Mouse (Mus musculus) heart, postnatal 0 days (tissue): Measurements from ENCODE around the gene Atxn7l1. TPM values are rescaled to one million over a fixed set of nuclear protein-coding genes. Genes with fewer than 3 reads are reported as not detected.

Source experiments
- ATAC-seq: fragments of 200-750 bp; cut with Nextera tagmentation; 2 replicates; pipeline ENCODE4 v1.8.0; 2017; ENCODE audit warnings: low read depth, moderate number of reproducible peaks, moderate library complexity; ENCODE audit not compliant: insufficient read depth
- DNase-seq: peaks from one replicate; pipeline ENCODE4 v3.0.0-alpha.2; 2016; ENCODE audit warnings: low spot score
- H3K27ac ChIP-seq: fragments of 300-500 bp; sonication (generic); 2 replicates; pipeline ENCODE4 v1.5.1; 2014; ENCODE audit warnings: low read depth, mild to moderate bottlenecking
- H3K27me3 ChIP-seq: fragments of 300-500 bp; sonication (generic); 2 replicates; pipeline ENCODE4 v1.6.1; 2014; ENCODE audit warnings: low read length, mixed read lengths; ENCODE audit not compliant: control insufficient read depth, insufficient read depth
- H3K36me3 ChIP-seq: fragments of 300-500 bp; sonication (generic); replicated peaks from 2 replicates; pipeline ENCODE4 v1.6.1; 2014; ENCODE audit warnings: low read length, mixed read lengths; ENCODE audit not compliant: control insufficient read depth, insufficient read depth
- H3K4me1 ChIP-seq: fragments of 300-500 bp; sonication (generic); 2 replicates; pipeline ENCODE4 v1.6.1; 2014; ENCODE audit warnings: antibody characterized with exemption; ENCODE audit not compliant: control insufficient read depth, insufficient read depth
- H3K4me2 ChIP-seq: fragments of 300-500 bp; sonication (generic); 2 replicates; pipeline ENCODE4 v1.6.1; 2014; ENCODE audit warnings: low read depth, mild to moderate bottlenecking, low read length, moderate library complexity
- H3K4me3 ChIP-seq: fragments of 300-500 bp; sonication (generic); 2 replicates; pipeline ENCODE4 v1.5.1; 2014; ENCODE audit warnings: low read depth, low read length
- H3K9ac ChIP-seq: fragments of 300-500 bp; sonication (generic); replicated peaks from 2 replicates; pipeline ENCODE4 v1.6.1; 2014; ENCODE audit warnings: low read depth, low read length, mixed read lengths
- H3K9me3 ChIP-seq: fragments of 300-500 bp; sonication (generic); replicated peaks from 2 replicates; pipeline ENCODE4 v1.6.1; 2016; ENCODE audit warnings: low read length; ENCODE audit not compliant: control insufficient read depth
- CTCF ChIP-seq: IDR thresholded peaks from 2 replicates; pipeline ENCODE4 v1.5.1; 2016; ENCODE audit warnings: antibody characterized with exemption, control low read depth, low read depth
- EP300 ChIP-seq: IDR thresholded peaks from 2 replicates; pipeline ENCODE4 v1.6.1; 2016; ENCODE audit warnings: antibody characterized with exemption, low read depth
- WGBS: fragments of 180-500 bp; shearing (Covaris S2); extraction: QIAGEN DNeasy Blood & Tissue Kit; methylation state at CpG from one replicate; pipeline ENCODE4 v1.1.7; 2014; 5-methylcytosine and 5-hydroxymethylcytosine counted together
- polyA plus RNA-seq: library from polyadenylated mRNA; unstranded; fragments of >200 nt; fragmentation: Nextera tagmentation; extraction: Ambion mirVana; gene quantifications from 2 replicates; pipeline ENCODE4 v1.2.1, GENCODE M21; 2015
- total RNA-seq: library from RNA; depleted of rRNA; stranded (reverse); fragments of >200 nt; gene quantifications from 2 replicates; pipeline ENCODE4 v1.2.3, GENCODE M21; 2014; ENCODE audit warnings: low replicate concordance

Gene Atxn7l1
- total and polyA plus RNA-seq, 2 experiments from 2014 or later = 4.5 to 11.1 TPM

DNA sequence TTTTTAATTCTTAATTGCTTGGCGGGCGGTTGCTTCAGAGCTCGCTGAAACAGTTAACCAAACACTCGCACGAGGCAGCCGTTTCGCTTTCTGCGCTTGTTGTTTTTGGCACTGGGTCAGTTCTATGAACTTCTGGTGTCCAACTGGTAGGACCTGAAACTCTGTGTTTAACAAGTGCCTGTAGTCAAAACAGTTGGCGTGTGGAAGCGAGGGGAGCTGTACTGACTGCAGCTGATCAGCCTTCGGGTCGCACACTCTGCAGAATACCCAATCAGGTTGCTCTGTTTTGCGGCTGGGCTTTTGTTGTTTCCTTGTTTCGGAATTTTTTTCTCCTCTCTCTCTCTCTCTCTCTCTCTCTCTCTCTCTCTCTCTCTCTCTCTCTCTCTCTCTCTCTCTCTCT is 154.6 kb downstream of the Atxn7l1 start:
- peak overlapping the region; percentile 73 for H3K4me3 ChIP-seq
- H3K9ac ChIP-seq = peak overlapping the region; percentile 65
- no peaks in the 10 kb centered on the region for H3K36me3 ChIP-seq
- DNase-seq (peak; percentile 87), ATAC-seq (peak; percentile 85; the same call in 1 of the 2 replicates)
- no peaks in the 10 kb centered on the region for H3K9me3 ChIP-seq
- TF ChIP-seq EP300 = no peak
- TF ChIP-seq CTCF = no peak
- peaks cover 5% of the 10 kb centered on the region; the same call in 1 of the 2 replicates for H3K4me1 ChIP-seq
- peak overlapping the region; percentile 79 for H3K4me2 ChIP-seq
- H3K27me3 ChIP-seq = no peaks in the 10 kb centered on the region
- WGBS = under 1% methylated on average over 14 of the region's 14 CpGs
- H3K27ac ChIP-seq = peak overlapping the region; percentile 85

DNA sequence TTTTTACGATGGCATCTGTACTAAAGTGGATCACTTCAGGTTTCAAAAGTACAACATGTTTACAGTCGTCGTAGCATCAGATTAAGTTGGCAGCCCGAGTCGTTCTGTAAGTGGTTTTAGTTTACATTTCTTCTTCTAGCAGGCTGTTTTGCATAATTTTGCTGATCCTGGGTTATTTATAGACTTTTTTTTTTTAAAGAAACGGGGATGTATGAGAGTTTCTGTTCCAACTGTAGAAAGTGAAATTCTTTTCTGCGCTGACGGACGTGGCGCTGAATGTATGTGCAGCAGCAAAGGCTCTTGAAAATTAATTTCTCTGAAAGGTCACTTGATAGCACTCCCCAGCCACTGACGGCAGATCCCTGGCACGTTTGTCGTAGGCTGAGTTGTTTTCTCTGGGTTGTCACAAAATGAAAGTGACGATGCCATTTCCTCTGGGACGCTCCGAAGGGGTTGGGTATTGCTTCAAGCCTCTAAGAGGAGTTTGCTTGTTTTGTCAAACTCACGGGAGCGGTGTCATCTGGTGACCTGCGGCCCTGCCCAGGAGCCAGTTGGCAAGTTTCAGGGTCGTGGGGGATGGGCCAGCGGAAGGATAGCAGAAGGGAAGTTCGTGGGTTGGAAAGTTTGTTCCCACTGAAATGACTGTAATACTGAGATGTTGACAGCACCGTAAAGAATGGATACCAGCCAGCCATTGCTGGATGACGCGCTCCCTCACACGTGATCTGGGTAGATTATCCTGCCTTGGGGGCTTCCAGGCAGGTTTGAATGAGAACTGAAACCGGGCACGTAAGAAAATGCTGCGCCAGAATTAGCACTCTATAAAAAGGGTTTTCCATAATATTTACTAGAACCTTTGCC is 155.3 kb downstream of the Atxn7l1 start:
- DNase-seq (peak; percentile 67), ATAC-seq (peak; percentile 66)
- Histone ChIP-seq H3K27me3 (no peaks in the 10 kb centered on the region), H3K4me1 (peaks cover 5% of the 10 kb centered on the region; the same call in 1 of the 2 replicates), H3K4me2 (peak overlapping the region; percentile 79), H3K36me3 (no peaks in the 10 kb centered on the region), H3K4me3 (peak overlapping the region; percentile 73), H3K9ac (peak overlapping the region; percentile 65), H3K27ac (peak overlapping the region; percentile 85), H3K9me3 (no peaks in the 10 kb centered on the region)
- TF ChIP-seq CTCF (no peak), EP300 (no peak)
- under 1% methylated on average over 29 of the region's 29 CpGs for WGBS

DNA sequence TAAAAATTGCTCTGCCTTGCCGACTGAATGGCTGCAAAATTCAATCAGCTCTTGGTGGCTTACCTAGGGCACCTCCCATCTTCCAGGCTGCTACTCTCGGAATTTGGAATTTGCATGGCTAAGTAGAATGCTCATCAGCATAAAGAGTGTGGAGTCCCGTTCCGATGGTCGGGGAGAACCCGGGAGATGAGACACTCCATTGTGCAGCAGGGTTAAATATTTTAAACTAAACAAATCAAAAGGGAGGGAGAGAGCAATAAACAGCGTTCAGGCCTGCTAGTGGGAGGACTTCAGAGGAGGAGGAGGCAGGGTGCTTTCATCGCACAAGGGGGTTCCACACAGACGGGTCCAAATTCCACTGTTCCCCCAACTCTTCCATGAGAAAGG is 155.9 kb downstream of the Atxn7l1 start:
- WGBS = 12% methylated on average over 9 of the region's 9 CpGs
- peak overlapping the region; percentile 65; the same call in 1 of the 2 replicates for H3K9ac ChIP-seq
- peaks cover 5% of the 10 kb centered on the region; the same call in 1 of the 2 replicates for H3K4me1 ChIP-seq
- H3K9me3 ChIP-seq = no peaks in the 10 kb centered on the region
- no peak for ATAC-seq
- no peak for DNase-seq
- peak overlapping the region; percentile 79 for H3K4me2 ChIP-seq
- H3K27me3 ChIP-seq = no peaks in the 10 kb centered on the region
- TF ChIP-seq EP300 = no peak
- no peak for TF ChIP-seq CTCF
- no peaks in the 10 kb centered on the region for H3K36me3 ChIP-seq
- peak overlapping the region; percentile 85 for H3K27ac ChIP-seq
- H3K4me3 ChIP-seq = peak overlapping the region; percentile 73

DNA sequence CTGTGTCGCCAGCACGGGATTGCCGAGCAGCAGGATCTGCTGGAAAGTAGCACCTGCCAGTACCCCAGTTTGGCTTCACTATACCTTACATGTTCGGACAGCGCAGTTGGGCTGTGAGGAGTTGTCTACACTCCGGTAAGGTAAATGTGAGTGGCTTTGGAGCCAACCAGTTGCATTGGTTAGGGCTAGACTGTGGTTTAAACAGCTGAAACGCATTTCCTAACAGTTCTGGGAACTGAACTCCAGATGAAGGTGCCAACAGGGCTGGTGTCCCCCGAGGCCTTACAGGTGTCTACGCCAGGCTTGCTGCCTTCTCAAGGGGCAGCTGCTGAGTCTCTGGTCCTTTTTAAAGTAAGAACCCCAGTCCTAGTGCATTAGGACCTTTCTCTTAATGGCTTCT is 157.6 kb downstream of the Atxn7l1 start:
- no peak overlapping the region for H3K27ac ChIP-seq
- no peaks in the 10 kb centered on the region for H3K36me3 ChIP-seq
- H3K4me3 ChIP-seq = no peak overlapping the region
- no peaks in the 10 kb centered on the region for H3K9me3 ChIP-seq
- H3K9ac ChIP-seq = no peak overlapping the region
- 90% methylated on average over 9 of the region's 9 CpGs for WGBS
- peaks cover 5% of the 10 kb centered on the region; the same call in 1 of the 2 replicates for H3K4me1 ChIP-seq
- ATAC-seq = no peak
- no peak for TF ChIP-seq CTCF
- H3K4me2 ChIP-seq = no peak overlapping the region
- DNase-seq = no peak
- H3K27me3 ChIP-seq = no peaks in the 10 kb centered on the region

DNA sequence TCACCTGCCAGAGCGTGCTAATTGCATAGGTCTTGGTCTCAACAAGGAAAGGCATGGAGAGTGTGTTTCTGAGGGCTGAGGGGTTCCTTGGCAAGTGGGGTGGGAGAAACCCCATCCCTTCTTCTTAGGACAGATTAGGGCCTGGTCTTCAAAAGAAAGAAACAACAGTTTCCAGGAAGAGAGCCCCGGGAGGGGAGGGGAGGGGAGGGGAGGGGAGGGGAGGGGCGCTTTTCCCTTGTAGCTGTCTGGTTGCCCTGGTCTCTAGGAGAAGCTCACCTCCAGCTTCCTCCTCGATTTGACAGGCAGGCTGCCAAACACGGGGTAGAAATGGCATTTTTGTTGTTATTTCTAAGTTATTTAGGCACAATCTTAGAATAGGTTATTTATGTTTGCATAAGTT is 159.0 kb downstream of the Atxn7l1 start:
- no peaks in the 10 kb centered on the region for H3K36me3 ChIP-seq
- no peak overlapping the region for H3K4me3 ChIP-seq
- ATAC-seq (no peak), DNase-seq (no peak)
- no peak for TF ChIP-seq CTCF
- TF ChIP-seq EP300 = no peak
- H3K4me2 ChIP-seq = no peak overlapping the region
- H3K9ac ChIP-seq = no peak overlapping the region
- no peaks in the 10 kb centered on the region for H3K27me3 ChIP-seq
- H3K4me1 ChIP-seq = peaks cover 9% of the 10 kb centered on the region
- no peaks in the 10 kb centered on the region for H3K9me3 ChIP-seq
- H3K27ac ChIP-seq = no peak overlapping the region
- 71% methylated on average over 3 of the region's 5 CpGs for WGBS

DNA sequence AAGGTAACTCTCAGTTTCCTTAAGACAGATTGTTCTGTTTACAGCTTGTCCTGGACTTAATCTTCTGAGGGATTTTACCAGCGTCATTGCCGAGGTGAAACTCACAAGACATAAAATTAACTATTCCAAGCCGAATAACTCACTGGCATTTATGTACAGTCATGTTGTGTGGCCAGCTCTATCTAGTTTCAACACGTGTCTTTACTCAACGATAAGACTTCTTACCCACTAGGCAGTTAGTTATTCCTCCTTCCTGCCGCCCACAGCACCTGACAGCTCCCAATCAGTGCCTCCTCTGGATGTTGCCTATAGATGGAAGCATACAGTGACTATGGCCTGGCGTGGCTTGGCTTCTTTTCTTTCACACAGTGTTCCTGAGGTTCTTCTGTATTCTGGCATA is 161.2 kb downstream of the Atxn7l1 start:
- H3K4me2 ChIP-seq = no peak overlapping the region
- H3K27ac ChIP-seq = no peak overlapping the region
- H3K36me3 ChIP-seq = no peaks in the 10 kb centered on the region
- no peak for ATAC-seq
- no peak overlapping the region for H3K9ac ChIP-seq
- 86% methylated on average over 7 of the region's 7 CpGs for WGBS
- DNase-seq = no peak
- peaks cover 16% of the 10 kb centered on the region for H3K4me1 ChIP-seq
- H3K4me3 ChIP-seq = no peak overlapping the region
- no peak for TF ChIP-seq EP300
- no peak for TF ChIP-seq CTCF
- H3K27me3 ChIP-seq = no peaks in the 10 kb centered on the region
- no peaks in the 10 kb centered on the region for H3K9me3 ChIP-seq
